Mouse (Mus musculus) liver, adult 2 months (tissue): ENCODE data around the gene Gla.

Experiments
- CTCF ChIP-seq: fragments of 200-500 bp; IDR thresholded peaks from 2 replicates; pipeline ENCODE4 v1.5.1; 2011; ENCODE audit warnings: low read depth, low read length, control low read depth
- POLR2A ChIP-seq: fragments of 200-500 bp; IDR thresholded peaks from 2 replicates; pipeline ENCODE4 v1.6.1; 2011; ENCODE audit warnings: low read length, control low read depth; ENCODE audit not compliant: insufficient read depth; ENCODE audit errors: extremely low read depth

DNA sequence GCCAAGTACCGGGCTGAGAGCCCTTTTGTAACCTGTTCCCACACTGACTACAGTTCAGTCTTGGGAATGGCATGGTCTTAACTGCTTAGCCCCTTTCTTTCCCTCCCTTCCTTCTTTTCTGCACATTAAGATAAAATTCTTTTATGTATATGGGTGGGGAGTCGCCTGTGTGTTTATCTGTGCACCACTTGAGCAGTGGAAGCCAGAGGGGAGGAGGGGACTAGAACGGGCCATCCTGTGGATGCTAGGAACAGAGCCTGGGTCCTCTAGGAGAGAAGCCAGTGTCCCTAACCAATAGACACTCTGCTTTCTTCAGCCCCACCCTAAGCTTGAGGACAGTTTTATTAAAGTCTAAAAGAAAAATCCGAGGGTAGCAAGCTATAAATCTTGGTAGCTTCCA is 10.1 kb upstream of the Gla start:
- TF ChIP-seq CTCF (no peak), POLR2A (no peak)
